Mouse (Mus musculus) forebrain, embryonic 15.5 days (tissue): Measurements from ENCODE around the gene Guca1a. TPM values are rescaled to one million over a fixed set of nuclear protein-coding genes. Genes with fewer than 3 reads are reported as not detected.
"Not testable (repeated sequence)": the region's sequence is repeated elsewhere in the genome, so short reads cannot be mapped to it uniquely, and the experiment has no call there.

Source experiments
- ATAC-seq: fragments of 200-750 bp; cut with Nextera tagmentation; replicated peaks from 2 replicates; pipeline ENCODE4 v1.8.0; 2017; ENCODE audit warnings: mild to moderate bottlenecking, moderate TSS enrichment, moderate library complexity
- H3K27ac ChIP-seq: fragments of 300-500 bp; sonication (generic); replicated peaks from 2 replicates; pipeline ENCODE4 v1.5.1; 2015; ENCODE audit warnings: mild to moderate bottlenecking, inconsistent platforms
- H3K27me3 ChIP-seq: fragments of 300-500 bp; sonication (generic); 2 replicates; pipeline ENCODE4 v1.6.1; 2015; ENCODE audit warnings: inconsistent platforms
- H3K36me3 ChIP-seq: fragments of 300-500 bp; sonication (generic); 2 replicates; pipeline ENCODE4 v1.6.1; 2015; ENCODE audit warnings: mild to moderate bottlenecking, inconsistent platforms
- H3K4me1 ChIP-seq: fragments of 300-500 bp; sonication (generic); 2 replicates; pipeline ENCODE4 v1.6.1; 2015; ENCODE audit warnings: inconsistent platforms
- H3K4me2 ChIP-seq: fragments of 300-500 bp; sonication (generic); replicated peaks from 2 replicates; pipeline ENCODE4 v1.6.1; 2015; ENCODE audit warnings: mild to moderate bottlenecking, inconsistent platforms
- H3K4me3 ChIP-seq: fragments of 300-500 bp; sonication (generic); 2 replicates; pipeline ENCODE4 v1.5.1; 2015; ENCODE audit warnings: mild to moderate bottlenecking, inconsistent platforms
- H3K9ac ChIP-seq: fragments of 300-500 bp; sonication (generic); replicated peaks from 2 replicates; pipeline ENCODE4 v1.6.1; 2015; ENCODE audit warnings: mild to moderate bottlenecking, inconsistent platforms
- H3K9me3 ChIP-seq: fragments of 300-500 bp; sonication (generic); 2 replicates; pipeline ENCODE4 v1.6.1; 2016; ENCODE audit warnings: inconsistent platforms
- WGBS: fragments of 180-500 bp; shearing (Covaris S2); methylation state at CpG from one replicate; pipeline ENCODE4 v1.1.7; 2015; ENCODE audit warnings: mixed read lengths; 5-methylcytosine and 5-hydroxymethylcytosine counted together
- polyA plus RNA-seq: library from polyadenylated mRNA; unstranded; fragments of >200 nt; fragmentation: Nextera tagmentation; extraction: Ambion mirVana; gene quantifications from 2 replicates; pipeline ENCODE4 v1.2.1, GENCODE M21; 2015

The Guca1a gene
- polyA plus RNA-seq, 1 experiment from 2014 or later, result 0.33 TPM

DNA sequence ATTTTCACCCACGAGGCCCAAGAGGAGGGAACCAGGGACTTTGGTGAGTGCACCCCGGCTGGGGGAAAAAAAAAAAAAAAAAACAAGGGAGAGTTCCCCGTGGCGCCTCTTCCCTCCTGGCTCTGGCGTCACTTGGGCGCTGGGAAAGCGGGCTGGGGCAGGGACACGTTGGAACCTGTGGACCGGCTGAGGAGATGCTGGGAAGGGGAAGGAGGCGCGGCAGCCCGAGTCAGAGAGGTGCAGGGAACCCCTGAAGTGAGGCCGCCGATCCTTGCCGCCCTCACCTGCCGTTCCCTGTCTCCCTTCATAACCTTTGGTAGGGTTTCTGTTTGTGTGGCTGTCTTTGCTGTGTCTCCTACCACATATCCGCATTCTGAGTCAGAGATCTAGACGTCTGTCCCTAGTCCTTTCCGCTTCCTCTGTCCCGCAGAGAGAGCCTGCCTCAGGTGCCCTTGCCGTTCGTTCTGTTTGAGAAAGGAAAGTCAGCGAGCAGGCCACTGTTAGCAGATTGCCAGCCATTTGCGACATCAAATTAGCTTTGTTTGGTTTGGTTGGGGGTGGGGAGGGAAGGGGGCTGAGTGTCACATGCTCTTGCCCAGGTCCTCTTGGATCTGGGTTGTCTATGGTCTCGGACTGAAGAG lies 36.6 kb upstream of the Guca1a start, which contains the start of gene 1700001C19Rik:
1700001C19Rik (minus strand) TSS at position 470 of the 641 bp plus-strand sequence.
- Histone ChIP-seq H3K9ac (no peak within 1 kb of the TSS; the same call in 1 of the 2 replicates), H3K4me1 (peaks cover 15% of the 10 kb centered on the region), H3K4me3 (peak within 1 kb of the TSS; percentile 36), H3K4me2 (peak within 1 kb of the TSS; percentile 60), H3K36me3 (no peaks in the 10 kb centered on the region), H3K27me3 (peaks cover 43% of the 10 kb centered on the region), H3K9me3 (no peaks in the 10 kb centered on the region), H3K27ac (no peak within 1 kb of the TSS)
- ATAC-seq, result no peak
- 5% methylated on average over 25 of the region's 25 CpGs for WGBS

DNA sequence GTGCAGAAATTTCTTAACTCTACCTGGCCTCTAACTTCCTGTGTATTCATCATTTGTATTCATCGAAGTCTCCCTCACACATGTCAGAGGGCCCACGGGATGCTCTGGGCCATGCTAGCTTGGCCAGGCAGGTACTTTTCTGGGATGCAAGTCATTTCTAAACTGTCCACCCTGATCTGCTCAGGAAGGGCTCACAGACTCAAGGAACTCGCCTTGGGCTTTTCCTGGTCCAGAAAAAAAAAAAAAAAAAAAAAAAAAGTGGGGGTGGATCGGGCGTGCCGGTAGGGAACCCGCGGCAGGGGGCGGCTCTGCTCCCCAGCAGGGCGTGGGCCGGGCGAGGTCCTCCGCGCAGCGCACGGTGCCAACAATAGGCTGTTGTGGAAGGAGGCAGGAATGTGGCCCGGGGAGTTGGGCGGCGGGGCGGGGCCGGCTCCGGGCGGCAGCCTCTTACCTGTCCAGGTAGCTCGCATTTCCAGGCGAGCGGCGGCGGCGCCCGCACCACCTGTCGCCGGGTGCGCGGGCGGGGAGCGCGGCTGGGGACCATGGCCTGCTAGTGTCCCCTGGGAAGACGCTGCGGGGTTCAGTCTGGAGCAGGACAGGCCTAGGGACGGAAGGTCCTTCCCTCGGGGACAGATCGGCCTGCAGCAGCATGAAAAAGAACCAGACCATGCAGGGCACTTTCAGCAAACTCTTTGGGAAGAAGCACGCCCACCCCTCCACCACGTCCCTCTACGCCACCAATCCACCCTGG lies 35.9 kb upstream of the Guca1a start, which contains the start of gene AI661453:
AI661453 (plus strand) TSS at position 460 of the 751 bp plus-strand sequence.
- Histone ChIP-seq H3K9ac (no peak within 1 kb of the TSS; the same call in 1 of the 2 replicates), H3K4me2 (peak within 1 kb of the TSS; percentile 60), H3K4me3 (peak within 1 kb of the TSS; percentile 36), H3K27me3 (peaks cover 43% of the 10 kb centered on the region), H3K27ac (no peak within 1 kb of the TSS), H3K36me3 (no peaks in the 10 kb centered on the region), H3K4me1 (peaks cover 15% of the 10 kb centered on the region), H3K9me3 (no peaks in the 10 kb centered on the region)
- 0 out of 2 replicates have a peak, but pooled peaks have one; percentile 23 for ATAC-seq
- WGBS, result 2% methylated on average over 45 of the region's 45 CpGs

GRCm38 (mm10) chr17:47430815-47431214 lies 30.4 kb upstream of the Guca1a start:
- no peak for ATAC-seq
- 74% methylated on average over 5 of the region's 5 CpGs for WGBS
- no peak overlapping the region for H3K27ac ChIP-seq

GRCm38 (mm10) chr17:47428831-47429304 lies 28.5 kb upstream of the Guca1a start:
- Histone ChIP-seq H3K36me3 (no peaks in the 10 kb centered on the region), H3K27me3 (no peaks in the 10 kb centered on the region), H3K9me3 (no peaks in the 10 kb centered on the region), H3K27ac (no peak overlapping the region), H3K4me2 (no peak overlapping the region), H3K4me1 (0 out of 2 replicates have a peak, but pooled peaks cover 2% of the 10 kb centered on the region), H3K4me3 (no peak overlapping the region), H3K9ac (no peak overlapping the region)
- 6% methylated on average over 8 of the region's 8 CpGs for WGBS
- ATAC-seq, result peak; percentile 41; the same call in 1 of the 2 replicates

More at GRCm38 (mm10) chr17:47430815-47431214, 30.4 kb upstream of the Guca1a start:
- 0 out of 2 replicates have a peak, but pooled peaks cover 2% of the 10 kb centered on the region for H3K4me1 ChIP-seq
- H3K9ac ChIP-seq, result no peak overlapping the region
- H3K9me3 ChIP-seq, result no peaks in the 10 kb centered on the region
- H3K27me3 ChIP-seq, result peaks cover 6% of the 10 kb centered on the region; the same call in 1 of the 2 replicates
- no peak overlapping the region for H3K4me2 ChIP-seq
- H3K4me3 ChIP-seq, result no peak overlapping the region
- no peaks in the 10 kb centered on the region for H3K36me3 ChIP-seq

DNA sequence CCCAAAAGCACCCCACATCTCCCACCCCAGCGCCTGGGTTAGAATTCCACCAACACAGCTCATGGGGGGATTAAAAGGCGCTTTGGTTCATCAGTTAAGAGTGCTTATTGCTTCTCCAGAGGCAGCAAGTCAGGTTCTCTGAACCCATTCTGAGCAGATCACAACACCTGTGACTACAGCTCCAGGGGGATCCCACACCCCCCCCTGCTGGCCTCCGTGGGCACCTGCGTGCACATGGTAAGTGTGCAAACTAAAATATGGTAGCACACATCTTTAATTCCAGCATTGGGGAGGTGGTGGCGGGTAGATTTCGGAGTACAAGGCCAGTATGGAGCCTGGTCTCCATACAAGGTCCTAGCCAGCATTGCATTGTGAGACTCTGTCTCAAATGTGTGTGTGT lies 26.9 kb upstream of the Guca1a start:
- WGBS, result 71% methylated on average over 6 of the region's 6 CpGs
- Histone ChIP-seq H3K36me3 (no peaks in the 10 kb centered on the region), H3K9ac (no peak overlapping the region), H3K27me3 (no peaks in the 10 kb centered on the region), H3K4me2 (no peak overlapping the region), H3K4me3 (no peak overlapping the region), H3K4me1 (0 out of 2 replicates have a peak, but pooled peaks cover 2% of the 10 kb centered on the region), H3K9me3 (no peaks in the 10 kb centered on the region), H3K27ac (no peak overlapping the region)
- ATAC-seq, result no peak

GRCm38 (mm10) chr17:47424186-47424585 lies 23.8 kb upstream of the Guca1a start:
- no peak overlapping the region for H3K4me3 ChIP-seq
- WGBS, result 72% methylated on average over 6 of the region's 6 CpGs
- H3K4me1 ChIP-seq, result 0 out of 2 replicates have a peak, but pooled peaks cover 2% of the 10 kb centered on the region
- no peaks in the 10 kb centered on the region for H3K27me3 ChIP-seq
- no peaks in the 10 kb centered on the region for H3K36me3 ChIP-seq
- H3K9me3 ChIP-seq, result no peaks in the 10 kb centered on the region
- no peak overlapping the region for H3K27ac ChIP-seq
- no peak overlapping the region for H3K9ac ChIP-seq
- no peak overlapping the region for H3K4me2 ChIP-seq
- no peak for ATAC-seq

DNA sequence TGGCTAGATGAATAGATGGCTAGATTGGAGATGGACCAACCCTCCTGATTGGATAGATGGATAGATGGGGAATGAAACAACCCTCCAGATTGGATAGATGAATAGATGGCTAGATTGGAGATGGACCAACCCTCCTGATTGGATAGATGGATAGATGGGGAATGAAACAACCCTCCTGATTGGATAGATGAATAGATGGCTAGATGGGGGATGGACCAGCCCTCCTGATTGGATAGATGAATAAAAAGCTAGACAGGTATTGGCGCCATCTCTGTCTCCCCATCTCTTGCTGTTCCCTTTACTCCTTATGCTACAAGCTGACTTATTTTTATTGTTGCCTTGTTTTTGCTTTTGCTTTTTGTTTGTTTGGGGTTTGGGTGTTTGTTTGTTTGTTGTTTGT lies 22.2 kb upstream of the Guca1a start:
- not testable (repeated sequence) for H3K4me2 ChIP-seq

DNA sequence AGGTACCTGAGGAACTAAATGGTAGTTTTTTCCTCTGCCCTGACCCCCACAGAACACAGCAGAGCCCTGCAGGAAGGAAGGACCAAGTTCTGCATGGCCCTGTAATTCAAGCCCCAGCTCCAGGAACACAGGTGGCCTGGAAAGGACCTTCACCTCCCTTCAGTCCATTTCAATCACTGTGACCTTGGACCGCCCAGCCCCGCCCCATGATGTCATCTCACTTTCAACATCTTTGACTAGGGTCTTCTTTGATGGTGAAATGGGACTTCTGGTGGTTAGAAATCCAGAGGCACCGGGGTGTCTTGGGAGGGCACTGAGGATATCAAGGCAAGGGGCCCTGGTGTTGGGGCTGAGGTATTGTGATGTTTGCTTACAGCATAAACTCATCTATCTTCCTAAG lies 21.2 kb upstream of the Guca1a start:
- Histone ChIP-seq H3K27ac (no peak overlapping the region), H3K4me2 (no peak overlapping the region), H3K4me1 (no peaks in the 10 kb centered on the region), H3K9ac (no peak overlapping the region), H3K27me3 (no peaks in the 10 kb centered on the region), H3K4me3 (no peak overlapping the region), H3K9me3 (no peaks in the 10 kb centered on the region), H3K36me3 (no peaks in the 10 kb centered on the region)
- WGBS, result 87% methylated on average over 3 of the region's 3 CpGs
- ATAC-seq, result no peak

More for the DNA sequence above, 22.2 kb upstream of the Guca1a start:
- H3K9ac ChIP-seq, H3K4me1 ChIP-seq, H3K9me3 ChIP-seq, H3K4me3 ChIP-seq, H3K27ac ChIP-seq, ATAC-seq, H3K27me3 ChIP-seq, H3K36me3 ChIP-seq: not testable (repeated sequence)
- WGBS, result 96% methylated on average over 1 of the region's 1 CpGs

DNA sequence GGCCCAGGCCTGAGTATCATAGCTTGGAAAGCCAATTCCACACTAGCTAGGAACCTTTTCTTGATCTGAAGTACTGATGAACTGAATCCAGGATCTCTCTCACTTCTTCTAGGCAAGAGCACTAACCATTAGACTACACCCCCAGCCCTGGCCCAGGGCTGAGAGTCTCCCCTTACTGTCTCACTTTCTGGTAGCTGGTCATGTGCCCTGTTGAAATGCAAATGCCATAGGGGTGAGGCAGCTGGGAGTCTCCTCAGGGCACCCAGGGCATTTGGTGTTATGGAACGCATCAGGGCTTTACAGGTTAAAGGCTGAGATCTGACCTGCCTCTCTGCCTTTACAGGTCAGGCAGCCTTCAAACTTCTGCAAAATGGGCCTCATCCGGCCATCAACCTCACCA lies 19.8 kb upstream of the Guca1a start:
- 78% methylated on average over 2 of the region's 2 CpGs for WGBS
- H3K27me3 ChIP-seq, result no peaks in the 10 kb centered on the region
- H3K9me3 ChIP-seq, result no peaks in the 10 kb centered on the region

GRCm38 (mm10) chr17:47409897-47410861 lies 9.8 kb upstream of the Guca1a start:
- not testable (repeated sequence) for H3K36me3 ChIP-seq, H3K9me3 ChIP-seq, H3K4me1 ChIP-seq, H3K27ac ChIP-seq
- Histone ChIP-seq H3K4me2 (peak overlapping the region; percentile 59), H3K27me3 (peaks cover 38% of the 10 kb centered on the region), H3K9ac (peak overlapping the region; percentile 24; the same call in 1 of the 2 replicates), H3K4me3 (peak overlapping the region; percentile 39)
- 2% methylated on average over 74 of the region's 74 CpGs for WGBS
- peak; percentile 55; the same call in 1 of the 2 replicates for ATAC-seq

More for the DNA sequence above, 19.8 kb upstream of the Guca1a start:
- no peak for ATAC-seq
- Histone ChIP-seq H3K27ac (no peak overlapping the region), H3K4me2 (no peak overlapping the region), H3K4me1 (no peaks in the 10 kb centered on the region), H3K4me3 (no peak overlapping the region), H3K9ac (no peak overlapping the region), H3K36me3 (no peaks in the 10 kb centered on the region)

DNA sequence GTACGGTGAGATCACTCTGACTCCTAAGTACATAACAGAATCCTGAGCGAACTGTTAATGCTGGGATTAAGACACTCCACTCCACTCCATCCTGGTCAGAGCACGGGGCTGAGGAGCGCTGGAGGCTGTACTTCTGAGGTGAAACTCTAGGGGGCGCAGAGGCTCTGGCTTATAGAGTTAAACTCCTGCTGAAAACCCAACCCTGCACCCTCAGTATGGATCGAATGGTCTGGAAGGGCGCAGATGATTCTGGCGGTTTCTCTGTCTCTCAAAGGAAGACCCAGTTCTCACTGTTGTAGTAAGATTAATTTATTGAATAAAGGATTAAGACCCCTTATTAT lies 8.1 kb upstream of the Guca1a start:
- Histone ChIP-seq H3K4me1 (peaks cover 5% of the 10 kb centered on the region; the same call in 1 of the 2 replicates), H3K4me3 (no peak overlapping the region), H3K27ac (no peak overlapping the region), H3K9me3 (no peaks in the 10 kb centered on the region), H3K36me3 (no peaks in the 10 kb centered on the region), H3K9ac (no peak overlapping the region), H3K4me2 (no peak overlapping the region), H3K27me3 (peaks cover 38% of the 10 kb centered on the region)
- no peak for ATAC-seq
- 20% methylated on average over 8 of the region's 8 CpGs for WGBS
